Mouse (Mus musculus) MEL-GATA-1-ER (cell line): ENCODE data around the gene Traf2.

Experiments used
- DNase-seq: peaks from one replicate; pipeline ENCODE4 v3.0.0-alpha.2; 2012; ENCODE audit warnings: low read depth; ENCODE audit errors: extremely low read depth

Gene Traf2

GRCm38 (mm10) chr2:25497846-25498575, 48.7 kb downstream of the Traf2 start:
- DNase-seq, result peak; percentile 56

- DNase-seq, result no peak
These were observed 50.3 kb downstream of the Traf2 start for GRCm38 (mm10) chr2:25496462-25496861.

- DNase-seq, result no peak
These were observed 53.2 kb downstream of the Traf2 start, which contains the start of gene Lcn12 for GRCm38 (mm10) chr2:25493476-25493961. TSS of gene Lcn12 (minus strand) at chr2:25493911.

GRCm38 (mm10) chr2:25492988-25493387, 53.8 kb downstream of the Traf2 start:
- DNase-seq, result no peak

GRCm38 (mm10) chr2:25488671-25489068, 58.1 kb downstream of the Traf2 start:
- DNase-seq, result no peak

- DNase-seq, result no peak
These were observed 58.6 kb downstream of the Traf2 start for GRCm38 (mm10) chr2:25487965-25488670.

- DNase-seq, result no peak
These were observed 61.7 kb downstream of the Traf2 start for GRCm38 (mm10) chr2:25484901-25485647.

GRCm38 (mm10) chr2:25482969-25483368, 63.8 kb downstream of the Traf2 start:
- no peak for DNase-seq

- DNase-seq, result no peak
These were observed 66.2 kb downstream of the Traf2 start for GRCm38 (mm10) chr2:25480541-25480940.

- no peak for DNase-seq
These were observed 67.0 kb downstream of the Traf2 start for GRCm38 (mm10) chr2:25479551-25480311.

- DNase-seq, result no peak
These were observed 68.6 kb downstream of the Traf2 start for GRCm38 (mm10) chr2:25477967-25478675.

GRCm38 (mm10) chr2:25477541-25477940, 69.2 kb downstream of the Traf2 start:
- DNase-seq, result no peak

- no peak for DNase-seq
These were observed 74.2 kb downstream of the Traf2 start for GRCm38 (mm10) chr2:25472550-25472949.

- DNase-seq, result no peak
These were observed 76.8 kb downstream of the Traf2 start, which contains the start of gene Ptgds for GRCm38 (mm10) chr2:25469969-25470368. TSS of gene Ptgds (minus strand) at chr2:25470046.

GRCm38 (mm10) chr2:25468962-25469915, 77.5 kb downstream of the Traf2 start:
- no peak for DNase-seq
